ENCODE assay signal across 16 mouse cellular contexts in the genomic region with DNA sequence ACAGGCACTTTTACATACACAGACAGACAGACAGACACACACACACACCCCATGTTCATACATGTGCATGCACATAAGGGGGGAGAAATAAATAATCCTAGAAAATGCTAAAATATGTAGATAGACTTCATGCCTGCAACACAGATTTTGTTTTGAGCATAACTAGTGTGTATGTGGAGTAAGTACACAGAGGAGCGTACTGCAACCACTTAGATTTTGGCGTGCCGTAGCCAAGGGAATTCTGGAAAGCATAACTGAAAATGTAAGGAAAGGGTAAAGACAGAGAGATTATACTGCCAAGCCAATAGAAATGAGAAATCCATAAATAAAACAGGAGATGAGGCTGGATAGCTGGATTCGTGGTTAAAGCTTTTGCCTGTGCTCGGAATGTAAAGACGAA. TPM values are rescaled to one million over a fixed set of nuclear protein-coding genes. Genes with fewer than 3 reads are reported as not detected.
A peak's percentile ranks its signal among the peaks of the same experiment; 100 is the strongest.
DNase-seq lines count a peak whose midpoint lies in the region; ATAC-seq lines count a peak whose summit lies in the region.
"Had no signal": no experiment of that assay in that cellular context is flagged by ENCODE, and none has a peak within 500 bp of the region (broad histone marks: within the 10 kb centered on the region; RNA-seq: fewer than 3 reads in every experiment).

No protein-coding gene starts in this region.

- no peaks in the 10 kb centered on the region for H3K9me3 ChIP-seq in forebrain, embryonic 13.5 days (replicated peaks)
- H3K9me3 ChIP-seq in forebrain, embryonic 14.5 days (replicated peaks; ENCODE audit: control insufficient read depth, low read length): no peaks in the 10 kb centered on the region
- H3K9me3 ChIP-seq in forebrain, embryonic 16.5 days (ENCODE audit: control insufficient read depth, low read length): no peaks in the 10 kb centered on the region
- H3K9me3 ChIP-seq in forebrain, embryonic 12.5 days: no peaks in the 10 kb centered on the region
- H3K9me3 ChIP-seq: embryonic facial prominence, embryonic 13.5 days had no signal

- H3K4me1 ChIP-seq in forebrain, embryonic 13.5 days: peaks cover 14% of the 10 kb centered on the region
- H3K4me1 ChIP-seq in forebrain, embryonic 14.5 days (ENCODE audit: control insufficient read depth, insufficient read depth, low read length): no peaks in the 10 kb centered on the region; the same call in 1 of the 2 replicates
- H3K4me1 ChIP-seq in forebrain, embryonic 16.5 days (replicated peaks; ENCODE audit: control insufficient read depth, insufficient read depth, low read length): peaks cover 5% of the 10 kb centered on the region; the same call in 1 of the 2 replicates
- peaks cover 3% of the 10 kb centered on the region; the same call in 1 of the 2 replicates for H3K4me1 ChIP-seq in forebrain, embryonic 12.5 days

- no peak overlapping the region for H3K4me2 ChIP-seq in forebrain, embryonic 13.5 days
- H3K4me2 ChIP-seq in forebrain, embryonic 14.5 days (ENCODE audit: low read length): no peak overlapping the region
- no peak overlapping the region for H3K4me2 ChIP-seq in forebrain, embryonic 16.5 days (ENCODE audit: low read length)
- H3K4me2 ChIP-seq in forebrain, embryonic 12.5 days: no peak overlapping the region
- H3K4me2 ChIP-seq: embryonic facial prominence, embryonic 13.5 days had no signal

- no peaks in the 10 kb centered on the region for H3K36me3 ChIP-seq in forebrain, embryonic 13.5 days (ENCODE audit: poor library complexity, severe bottlenecking)
- no peaks in the 10 kb centered on the region for H3K36me3 ChIP-seq in forebrain, embryonic 14.5 days (ENCODE audit: control insufficient read depth, insufficient read depth, low read length)
- H3K36me3 ChIP-seq in forebrain, embryonic 16.5 days (ENCODE audit: control insufficient read depth, insufficient read depth): no peaks in the 10 kb centered on the region
- no peaks in the 10 kb centered on the region for H3K36me3 ChIP-seq in forebrain, embryonic 12.5 days (replicated peaks)
- H3K36me3 ChIP-seq: embryonic facial prominence, embryonic 13.5 days had no signal

- 0 out of 2 replicates have a peak overlapping the region, but pooled peaks have one; percentile 4 for H3K27ac ChIP-seq in forebrain, embryonic 13.5 days
- no peak overlapping the region for H3K27ac ChIP-seq in forebrain, embryonic 14.5 days (ENCODE audit: low read depth, low read length)
- H3K27ac ChIP-seq in forebrain, embryonic 16.5 days (ENCODE audit: low read length): no peak overlapping the region
- H3K27ac ChIP-seq in forebrain, embryonic 12.5 days: no peak overlapping the region
- H3K27ac ChIP-seq: embryonic facial prominence, embryonic 13.5 days had no signal

- H3K4me3 ChIP-seq in forebrain, embryonic 13.5 days: no peak overlapping the region
- no peak overlapping the region for H3K4me3 ChIP-seq in forebrain, embryonic 14.5 days (ENCODE audit: low read depth, low read length)
- H3K4me3 ChIP-seq in forebrain, embryonic 16.5 days (replicated peaks; ENCODE audit: low read length): no peak overlapping the region
- H3K4me3 ChIP-seq in forebrain, embryonic 12.5 days (replicated peaks): no peak overlapping the region
- H3K4me3 ChIP-seq: embryonic facial prominence, embryonic 13.5 days had no signal

- 92% methylated on average over 6 of the region's 6 CpGs for WGBS in forebrain, embryonic 13.5 days
- 94% methylated on average over 6 of the region's 6 CpGs for WGBS in forebrain, embryonic 14.5 days
- 74% methylated on average over 6 of the region's 6 CpGs for WGBS in forebrain, embryonic 16.5 days
- 94% methylated on average over 6 of the region's 6 CpGs for WGBS in forebrain, embryonic 12.5 days

- H3K9ac ChIP-seq in forebrain, embryonic 13.5 days: no peak overlapping the region
- H3K9ac ChIP-seq in forebrain, embryonic 14.5 days (ENCODE audit: low read length): no peak overlapping the region
- H3K9ac ChIP-seq in forebrain, embryonic 16.5 days (replicated peaks; ENCODE audit: low read depth, low read length): no peak overlapping the region
- no peak overlapping the region for H3K9ac ChIP-seq in forebrain, embryonic 12.5 days
- H3K9ac ChIP-seq: embryonic facial prominence, embryonic 13.5 days had no signal

- ATAC-seq in forebrain, embryonic 13.5 days: peak; percentile 41; the same call in 1 of the 2 replicates
- ATAC-seq in forebrain, embryonic 14.5 days: no peak
- ATAC-seq in forebrain, embryonic 16.5 days: peak; percentile 57
- no peak for ATAC-seq in forebrain, embryonic 12.5 days (ENCODE audit: low FRiP score)
- 0 out of 2 replicates have a peak, but pooled peaks have one; percentile 47 for ATAC-seq in frontal cortex, adult (ENCODE audit: low TSS enrichment)

- DNase-seq in forebrain, embryonic 14.5 days (ENCODE audit: low spot score): no peak
- no peak for DNase-seq in frontal cortex, postnatal 14 days (ENCODE audit: low spot score in 2 of 2)
- DNase-seq in ovary, postnatal 36 days (ENCODE audit: low spot score): no peak
- DNase-seq: adrenal gland, adult 2 months; adrenal gland, postnatal 10 days; adrenal gland, postnatal 25 days; cerebellum, adult 11-12 months; cerebellum, adult 2 months; cerebellum, adult 9-10 months; cerebellum, postnatal 10 days; cerebellum, postnatal 25 days had no signal

- H3K27me3 ChIP-seq in forebrain, embryonic 13.5 days: no peaks in the 10 kb centered on the region
- H3K27me3 ChIP-seq in forebrain, embryonic 14.5 days (replicated peaks; ENCODE audit: control insufficient read depth, insufficient read depth, low read length): no peaks in the 10 kb centered on the region
- H3K27me3 ChIP-seq in forebrain, embryonic 16.5 days (replicated peaks; ENCODE audit: control insufficient read depth, insufficient read depth, low read length): no peaks in the 10 kb centered on the region
- H3K27me3 ChIP-seq in forebrain, embryonic 12.5 days: no peaks in the 10 kb centered on the region
- H3K27me3 ChIP-seq: embryonic facial prominence, embryonic 13.5 days had no signal

RNA-seq across cellular contexts. Expression of gene Cdkal1, which starts 55.4 kb away (rescaled TPM):
- 29.4 and 29.5 TPM in 2 replicates for polyA plus RNA-seq in forebrain, embryonic 13.5 days (2015; fragmentation: Nextera tagmentation; extraction: Ambion mirVana)
- 23.9 and 32.1 TPM in 2 replicates for polyA plus RNA-seq in forebrain, embryonic 14.5 days (2014; fragmentation: Nextera tagmentation; extraction: Ambion mirVana)
- polyA plus RNA-seq in forebrain, embryonic 16.5 days (2015; fragmentation: Nextera tagmentation; extraction: Ambion mirVana): 28.8 and 29.6 TPM in 2 replicates
- polyA plus RNA-seq in forebrain, embryonic 12.5 days (2016; fragmentation: Nextera tagmentation; extraction: Ambion mirVana): 33.9 and 37.2 TPM in 2 replicates

Comparison
In these comparisons a context has a peak if more than half of its experiments do, and no peak if none do; other contexts are left out.
1. ATAC-seq: peak in forebrain, embryonic 13.5 days (single experiment), forebrain, embryonic 16.5 days (single experiment) and frontal cortex, adult (single experiment); none in forebrain, embryonic 14.5 days (single experiment) and forebrain, embryonic 12.5 days (single experiment).